Mouse (Mus musculus) Patski (cell line): ENCODE data around the gene Abracl. TPM values are rescaled to one million over a fixed set of nuclear protein-coding genes. Genes with fewer than 3 reads are reported as not detected.
A peak's percentile ranks its signal among the peaks of the same experiment; 100 is the strongest.

ENCODE experiments used
- ATAC-seq: fragments of 100-300 bp; one replicate; pipeline ENCODE4 v1.8.0; 2021
- CTCF ChIA-PET: fragments of 350-600 bp; sonication (Branson Sonifier 250); formaldehyde crosslinking; loops from one replicate; lab custom pipeline; 2022; ENCODE audit warnings: inconsistent platforms; lab: Charles Lee
- POLR2A ChIA-PET: fragments of 350-600 bp; sonication (Branson Sonifier 250); formaldehyde crosslinking; loops from one replicate; lab custom pipeline; 2022; ENCODE audit warnings: antibody characterized with exemption, inconsistent platforms; lab: Charles Lee
- DNase-seq: peaks from one replicate; pipeline ENCODE4 v3.0.0-alpha.2; 2011; ENCODE audit warnings: low read depth, low spot score
- H3K27me3 ChIP-seq: fragments of 371-371 bp; one replicate; pipeline ENCODE4 v1.5.1; 2021
- CTCF ChIP-seq: fragments of 100-300 bp; IDR thresholded peaks from one replicate; pipeline ENCODE4 v1.5.1; 2021
- in situ Hi-C: fragments of 300-500 bp; cut with MboI; formaldehyde crosslinking; loops from 3 replicates; pipeline ENCODE4 v1.11.1; 2018; ENCODE audit warnings: low pct_unique_long_range_greater_than_20kb, mixed read lengths
- polyA plus RNA-seq: library from polyadenylated mRNA; unstranded; gene quantifications from one replicate; pipeline ENCODE4 v1.2.3, GENCODE M21; 2021

Abracl gene
- polyA plus RNA-seq, 1 experiment from 2014 or later: 122 TPM

GRCm38 (mm10) chr10:18005136-18005955, 17.7 kb downstream of the Abracl start:
- ChIA-PET CTCF (interaction anchor here (1.6 kb wide), 1 partner anchor 56 kb away, joined by 3 read pairs; no protein-coding TSS in a partner anchor), POLR2A (interaction anchor here (0.6 to 1.6 kb wide), 3 partner anchors 18 to 412 kb away, joined by 3 read pairs; partner anchors contain the start of gene Abracl)
- no peaks in the 10 kb centered on the region for H3K27me3 ChIP-seq
- in situ Hi-C loops: no loop called here
- no peak for TF ChIP-seq CTCF
- ATAC-seq (peak; percentile 82), DNase-seq (no peak)

DNA sequence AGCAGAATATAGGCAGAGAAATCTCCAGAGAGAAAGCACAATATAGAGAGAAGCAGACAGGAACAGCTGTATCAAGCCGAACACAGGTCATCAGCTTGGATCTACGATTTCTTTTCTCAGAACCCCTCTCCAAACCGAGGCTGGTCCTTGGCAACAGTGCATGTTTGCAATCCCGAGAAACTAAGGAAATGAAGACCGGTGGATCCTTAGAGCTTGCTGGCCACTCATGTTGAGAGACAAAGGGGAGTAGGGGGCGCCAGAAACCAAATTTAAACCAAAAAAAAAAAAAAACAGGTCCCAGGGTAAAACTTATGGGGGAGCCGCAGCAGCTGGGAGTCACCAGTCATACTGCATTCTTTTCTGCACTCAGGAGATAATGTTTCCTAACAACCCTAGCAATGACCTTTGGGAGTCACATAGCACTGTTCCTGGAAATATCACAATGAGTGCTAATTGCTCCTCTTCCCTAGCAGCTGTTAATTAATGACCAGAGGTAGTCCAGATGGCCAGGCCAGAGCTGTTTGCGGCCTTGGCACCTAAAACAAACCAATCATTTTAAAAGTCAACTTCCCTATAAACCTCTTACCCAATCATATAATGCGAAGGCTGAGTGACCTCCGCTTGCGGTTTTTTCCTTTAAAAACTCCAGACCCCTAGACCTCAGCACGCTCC, 19.0 kb downstream of the Abracl start:
- CTCF ChIA-PET: interaction anchor here (1.6 kb wide), 1 partner anchor 55 kb away, joined by 3 read pairs; no protein-coding TSS in a partner anchor
- no peak for ATAC-seq
- TF ChIP-seq CTCF: no peak
- in situ Hi-C loops: no loop called here
- no peak for DNase-seq
- H3K27me3 ChIP-seq: no peaks in the 10 kb centered on the region
- POLR2A ChIA-PET: no interaction called here

DNA sequence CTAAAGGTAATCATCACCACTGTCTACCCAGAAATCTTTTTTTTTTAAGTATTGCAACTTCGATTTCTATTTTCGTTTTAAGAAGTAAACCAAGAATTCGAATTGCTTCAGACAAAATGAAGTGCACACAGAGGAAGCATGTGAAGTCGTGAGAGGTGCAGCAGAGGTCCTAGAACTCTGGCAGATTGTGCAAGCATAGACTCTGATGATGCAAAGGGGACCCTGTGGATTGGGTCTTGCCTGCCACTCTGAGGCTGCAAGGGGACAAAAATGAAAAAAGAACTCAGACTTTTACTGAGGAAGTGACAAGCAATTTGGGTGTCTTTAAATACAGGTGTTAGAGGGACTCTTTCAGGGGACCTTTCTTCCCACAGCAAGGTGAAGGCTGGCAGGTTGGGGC, 32.5 kb downstream of the Abracl start:
- H3K27me3 ChIP-seq: no peaks in the 10 kb centered on the region
- CTCF ChIA-PET: no interaction called here
- ATAC-seq (no peak), DNase-seq (no peak)
- no peak for TF ChIP-seq CTCF
- in situ Hi-C loops: no loop called here
- POLR2A ChIA-PET: no interaction called here

DNA sequence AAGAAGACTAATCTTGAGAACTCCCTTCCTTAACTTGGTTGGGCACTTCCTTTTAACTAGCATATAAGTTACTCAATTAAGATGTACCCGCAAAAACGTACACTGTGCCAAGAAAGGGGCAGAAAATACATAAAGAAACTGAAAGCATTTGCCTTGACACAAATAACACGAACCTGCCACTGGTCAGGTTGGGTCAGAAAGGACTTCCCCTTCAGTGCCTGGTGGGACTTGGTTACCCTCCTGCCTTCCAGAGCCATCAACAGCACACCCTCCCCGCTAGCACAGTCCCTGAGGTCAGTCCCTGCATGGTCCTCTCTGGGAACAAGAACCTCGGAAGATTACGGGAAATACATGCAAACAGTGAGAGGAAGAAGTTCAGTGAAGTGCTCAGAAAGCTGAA, 34.0 kb downstream of the Abracl start:
- DNase-seq (no peak), ATAC-seq (no peak)
- ChIA-PET POLR2A (no interaction called here), CTCF (no interaction called here)
- peaks cover 6% of the 10 kb centered on the region for H3K27me3 ChIP-seq
- no peak for TF ChIP-seq CTCF
- in situ Hi-C loops: no loop called here

DNA sequence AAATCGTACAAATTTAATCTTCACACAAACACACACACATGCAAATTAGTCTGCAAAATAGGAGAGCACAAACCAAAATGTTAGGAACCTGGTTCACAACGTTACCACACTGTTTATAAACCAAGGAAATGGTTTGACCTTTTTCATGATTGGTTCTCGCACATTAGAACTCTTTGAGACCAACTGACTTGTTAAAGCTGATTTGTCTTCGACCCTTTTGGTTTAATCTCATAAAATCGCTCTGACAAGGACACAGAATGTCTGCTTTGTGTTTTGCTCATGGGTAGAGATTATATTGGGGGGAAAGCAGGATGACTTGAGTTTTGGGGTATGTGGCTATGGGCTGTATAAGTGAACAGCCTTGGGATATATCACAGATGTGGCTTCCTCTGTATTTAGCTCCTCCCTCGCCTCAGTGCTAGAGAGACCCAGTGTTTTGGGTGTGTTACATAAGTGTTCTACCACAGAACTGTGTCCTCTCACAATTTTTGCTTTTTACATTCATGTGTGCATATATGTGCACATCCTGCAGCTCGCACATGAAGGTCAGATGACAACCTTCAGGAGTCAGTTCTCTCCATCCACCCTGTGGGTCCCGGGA, 35.2 kb downstream of the Abracl start:
- ChIA-PET CTCF (interaction anchor here (1.4 to 1.6 kb wide), 2 partner anchors 10 to 20 kb away, joined by 3 to 4 read pairs; no protein-coding TSS in a partner anchor), POLR2A (no interaction called here)
- H3K27me3 ChIP-seq: peaks cover 6% of the 10 kb centered on the region
- DNase-seq: no peak
- TF ChIP-seq CTCF: no peak
- in situ Hi-C loops: no loop called here
- no peak for ATAC-seq

- H3K27me3 ChIP-seq: peaks cover 7% of the 10 kb centered on the region
- CTCF ChIA-PET: interaction anchor here (0.9 kb wide), 1 partner anchor 10 kb away, joined by 3 read pairs; no protein-coding TSS in a partner anchor
- in situ Hi-C loops: no loop called here
- DNase-seq (no peak), ATAC-seq (no peak)
- POLR2A ChIA-PET: no interaction called here
- no peak for TF ChIP-seq CTCF
These were observed 39.8 kb downstream of the Abracl start for GRCm38 (mm10) chr10:17983313-17983712.

DNA sequence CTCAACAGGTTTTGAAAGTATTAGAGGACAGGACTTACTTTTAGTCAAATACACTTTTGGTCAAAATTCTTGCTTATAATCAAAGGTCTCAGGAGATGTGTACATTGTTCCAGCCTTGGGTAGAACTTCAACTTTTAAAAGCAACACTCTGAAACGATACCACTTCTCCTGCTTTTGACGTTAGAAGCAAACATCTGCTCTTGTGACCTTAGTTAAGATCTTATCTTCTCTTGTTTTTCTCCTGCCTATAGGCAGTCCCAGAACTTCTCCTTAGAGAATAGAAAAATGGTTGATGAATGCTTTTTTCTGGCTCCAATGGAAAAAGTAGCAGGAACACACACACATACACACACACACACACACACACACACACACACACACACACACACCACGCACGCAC, 57.0 kb downstream of the Abracl start:
- ChIA-PET POLR2A (no interaction called here), CTCF (interaction anchor here (1.4 kb wide), 1 partner anchor 10 kb away, joined by 3 read pairs; no protein-coding TSS in a partner anchor)
- ATAC-seq: no peak
- H3K27me3 ChIP-seq: peaks cover 16% of the 10 kb centered on the region
- DNase-seq: no peak
- no peak for TF ChIP-seq CTCF
- in situ Hi-C loops: no loop called here

Other genes with a start within 250 kb of the Abracl start
- gene Txlnb, start 227.1 kb downstream of the Abracl start, polyA plus RNA-seq: 0.18 TPM
- 12.8 TPM for gene Heca, start 75.2 kb downstream of the Abracl start, polyA plus RNA-seq
- gene Reps1, start 32.6 kb upstream of the Abracl start, polyA plus RNA-seq: 32.9 TPM
- not detected for gene Ect2l, start 187.6 kb upstream of the Abracl start, polyA plus RNA-seq
- 25.0 TPM for gene Ccdc28a, start 211.7 kb upstream of the Abracl start, polyA plus RNA-seq